Mouse (Mus musculus): ENCODE measurements around the gene 4933427D14Rik. TPM values are rescaled to one million over a fixed set of nuclear protein-coding genes. Genes with fewer than 3 reads are reported as not detected.

Gene 4933427D14Rik
- polyA plus RNA-seq, 1 experiment: 12.6 TPM

DNA sequence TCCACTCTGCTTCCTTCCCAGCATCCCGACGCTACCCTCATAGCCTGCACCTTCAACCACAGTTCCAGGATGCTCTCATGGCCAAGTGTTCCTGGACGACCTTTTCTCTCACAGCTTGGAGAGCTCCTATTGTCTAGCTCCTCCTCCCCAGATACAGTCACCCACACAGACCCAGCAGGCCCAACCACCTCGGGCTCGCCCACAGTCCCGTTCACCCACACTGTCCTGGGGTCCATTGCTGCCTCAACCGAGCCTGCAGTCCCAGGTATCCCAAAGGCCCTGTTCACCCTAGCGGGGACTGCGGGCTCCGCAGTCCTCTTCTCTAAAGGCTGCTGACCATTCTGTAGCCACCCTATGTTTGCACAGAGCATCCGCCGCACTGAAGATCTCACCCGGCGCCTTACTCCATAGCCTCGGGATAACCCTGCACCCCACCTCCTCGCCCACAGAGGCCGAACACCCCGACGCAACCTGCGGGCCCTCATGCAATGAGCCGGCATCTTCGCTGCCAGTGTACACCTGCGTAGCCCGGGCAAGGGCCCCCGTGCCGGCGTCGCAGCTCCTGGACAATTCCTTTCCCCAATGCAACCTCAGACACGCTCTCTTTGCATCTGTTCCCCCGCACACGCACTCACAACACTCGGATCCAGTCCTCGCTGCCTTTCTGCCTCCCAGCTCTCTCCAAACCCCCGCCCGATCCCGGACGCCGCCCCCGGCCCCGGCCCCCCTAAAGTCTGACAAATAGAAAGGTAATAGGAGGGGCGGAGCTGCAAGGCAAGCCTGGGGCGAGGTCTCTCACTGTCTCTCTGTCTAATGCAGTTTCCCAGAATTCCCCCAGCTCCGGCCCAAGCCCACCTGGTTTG lies 687 bp downstream of the 4933427D14Rik start, which contains the start of gene Gm43951:
Gene Gm43951, minus strand, starts transcription at position 500 of the 863 bp plus-strand sequence.
- Histone ChIP-seq H3K27me3 (ENCODE audit: control insufficient read depth, insufficient read depth, low read length) (no peaks in the 10 kb centered on the region), H3K36me3 (ENCODE audit: control insufficient read depth, insufficient read depth, low read length) (peaks cover under 1% of the 10 kb centered on the region; the same call in 1 of the 2 replicates), H3K4me3 (ENCODE audit: control insufficient read depth, insufficient read depth, low read length) (peak within 1 kb of the TSS; percentile 95), H3K4me1 (replicated peaks; ENCODE audit: control insufficient read depth, insufficient read depth, low read length) (peaks cover 16% of the 10 kb centered on the region), H3K27ac (ENCODE audit: control insufficient read depth, insufficient read depth, low read length) (no peak within 1 kb of the TSS)
- 2% methylated on average over 43 of the region's 43 CpGs for WGBS
- 0 out of 2 replicates have a peak, but pooled peaks have one; percentile 14 for TF ChIP-seq CTCF (IDR thresholded peaks at IDR 0.05; ENCODE audit: borderline replicate concordance, control insufficient read depth, extremely low read depth, insufficient read depth, low read length, poor library complexity)
- TF ChIP-seq POLR2A (IDR thresholded peaks at IDR 0.05; ENCODE audit: control insufficient read depth, extremely low read depth, insufficient read depth, low read length, poor library complexity): no peak
- peak; percentile 24 for DNase-seq

DNA sequence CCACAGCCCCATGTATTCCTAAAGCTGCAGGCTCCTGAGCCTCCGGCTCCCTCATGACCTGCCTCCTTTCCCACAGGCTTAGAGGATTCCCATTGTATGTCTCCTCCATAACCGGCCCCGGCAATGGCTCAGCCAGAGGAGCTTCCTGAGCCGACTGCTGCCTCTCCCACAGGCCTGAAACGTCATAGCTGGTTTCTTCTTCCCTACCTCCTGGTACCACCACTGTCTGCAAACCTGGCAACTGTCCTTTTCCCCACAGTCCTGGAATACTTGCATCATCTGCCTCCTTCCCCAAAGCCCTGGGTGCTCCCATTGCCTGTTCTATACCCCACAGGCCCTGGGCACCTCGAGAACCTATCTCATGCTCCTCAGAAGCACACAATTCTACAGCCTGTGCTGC lies 2.0 kb downstream of the 4933427D14Rik start:
- Histone ChIP-seq H3K36me3 (ENCODE audit: control insufficient read depth, insufficient read depth, low read length) (0 out of 2 replicates have a peak, but pooled peaks cover 5% of the 10 kb centered on the region), H3K4me3 (ENCODE audit: control insufficient read depth, insufficient read depth, low read length) (no peak overlapping the region), H3K27me3 (ENCODE audit: control insufficient read depth, insufficient read depth, low read length) (no peaks in the 10 kb centered on the region), H3K27ac (ENCODE audit: control insufficient read depth, insufficient read depth, low read length) (no peak overlapping the region), H3K4me1 (replicated peaks; ENCODE audit: control insufficient read depth, insufficient read depth, low read length) (peaks cover 16% of the 10 kb centered on the region)
- 85% methylated on average over 6 of the region's 6 CpGs for WGBS
- TF ChIP-seq POLR2A (IDR thresholded peaks at IDR 0.05; ENCODE audit: control insufficient read depth, extremely low read depth, insufficient read depth, low read length, poor library complexity) (no peak), CTCF (IDR thresholded peaks at IDR 0.05; ENCODE audit: borderline replicate concordance, control insufficient read depth, extremely low read depth, insufficient read depth, low read length, poor library complexity) (no peak)
- no peak for DNase-seq

DNA sequence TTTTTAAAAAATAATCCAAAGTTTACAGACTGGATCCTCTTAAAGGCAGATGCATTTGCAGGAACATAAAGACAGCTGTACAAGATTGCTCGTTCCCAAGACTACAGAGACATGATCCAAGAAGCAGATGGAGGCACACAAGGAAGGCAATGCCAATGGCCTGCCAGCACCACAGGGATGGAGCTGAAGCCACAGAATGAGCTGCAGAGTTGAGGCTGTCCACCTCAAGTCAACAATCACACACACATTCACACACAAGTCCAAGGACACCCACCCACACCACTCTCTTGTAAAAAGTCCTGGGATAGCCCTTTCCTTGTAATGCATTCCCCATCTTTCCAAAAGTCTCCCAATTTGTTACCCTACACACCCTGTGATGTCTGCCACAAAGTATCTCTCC lies 3.8 kb downstream of the 4933427D14Rik start:
- H3K27me3 ChIP-seq (ENCODE audit: control insufficient read depth, insufficient read depth, low read length): no peaks in the 10 kb centered on the region
- DNase-seq: no peak
- no peak overlapping the region for H3K27ac ChIP-seq (ENCODE audit: control insufficient read depth, insufficient read depth, low read length)
- no peak overlapping the region for H3K4me3 ChIP-seq (ENCODE audit: control insufficient read depth, insufficient read depth, low read length)
- 100% methylated on average over 1 of the region's 1 CpGs for WGBS
- peaks cover 7% of the 10 kb centered on the region; the same call in 1 of the 2 replicates for H3K36me3 ChIP-seq (ENCODE audit: control insufficient read depth, insufficient read depth, low read length)
- no peak for TF ChIP-seq POLR2A (IDR thresholded peaks at IDR 0.05; ENCODE audit: control insufficient read depth, extremely low read depth, insufficient read depth, low read length, poor library complexity)
- no peak for TF ChIP-seq CTCF (IDR thresholded peaks at IDR 0.05; ENCODE audit: borderline replicate concordance, control insufficient read depth, extremely low read depth, insufficient read depth, low read length, poor library complexity)
- H3K4me1 ChIP-seq (replicated peaks; ENCODE audit: control insufficient read depth, insufficient read depth, low read length): peaks cover 16% of the 10 kb centered on the region

DNA sequence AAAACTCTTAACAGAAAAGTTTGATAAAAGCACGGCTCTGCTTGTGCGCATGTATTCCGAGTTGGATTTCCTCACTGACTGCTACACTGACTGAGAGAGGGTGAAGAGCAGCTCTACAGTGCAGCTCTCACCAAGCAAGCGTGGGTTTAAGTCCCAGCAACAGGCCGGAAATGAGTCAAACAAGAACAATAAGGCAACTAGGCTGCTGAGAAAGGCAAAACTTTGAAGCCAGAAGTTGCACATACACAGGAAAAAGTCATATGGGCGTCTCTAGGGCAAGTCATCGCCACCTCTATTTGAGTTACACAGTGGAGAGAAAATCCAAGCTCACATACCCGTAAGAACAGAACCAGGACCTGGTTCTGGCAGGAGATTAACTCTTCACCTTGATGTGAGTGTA lies 10.8 kb downstream of the 4933427D14Rik start:
- H3K36me3 ChIP-seq (ENCODE audit: control insufficient read depth, insufficient read depth, low read length): peaks cover 25% of the 10 kb centered on the region
- no peak for DNase-seq
- 93% methylated on average over 8 of the region's 8 CpGs for WGBS
- no peak overlapping the region for H3K27ac ChIP-seq (ENCODE audit: control insufficient read depth, insufficient read depth, low read length)
- TF ChIP-seq CTCF (IDR thresholded peaks at IDR 0.05; ENCODE audit: borderline replicate concordance, control insufficient read depth, extremely low read depth, insufficient read depth, low read length, poor library complexity): no peak
- no peak for TF ChIP-seq POLR2A (IDR thresholded peaks at IDR 0.05; ENCODE audit: control insufficient read depth, extremely low read depth, insufficient read depth, low read length, poor library complexity)
- H3K4me3 ChIP-seq (ENCODE audit: control insufficient read depth, insufficient read depth, low read length): no peak overlapping the region
- no peaks in the 10 kb centered on the region for H3K27me3 ChIP-seq (ENCODE audit: control insufficient read depth, insufficient read depth, low read length)
- no peaks in the 10 kb centered on the region for H3K4me1 ChIP-seq (replicated peaks; ENCODE audit: control insufficient read depth, insufficient read depth, low read length)

DNA sequence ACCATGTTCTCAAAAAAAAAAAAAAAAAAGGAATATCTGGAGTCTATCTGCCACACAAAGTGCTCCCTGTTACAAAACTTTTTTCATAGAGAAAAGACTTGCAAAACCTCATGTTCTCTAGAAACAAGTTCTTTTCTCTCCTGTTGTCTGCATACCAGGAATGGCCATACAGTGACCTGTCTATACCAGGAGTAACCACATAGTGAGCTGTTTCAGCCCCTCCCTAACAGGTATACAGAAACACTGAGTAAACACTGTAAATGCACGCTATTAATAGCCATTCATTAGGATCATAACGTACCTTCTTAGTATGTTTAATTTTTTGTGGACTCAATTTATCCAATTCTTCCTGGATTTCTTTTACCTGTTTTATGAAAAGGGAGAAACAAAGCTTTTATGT lies 13.0 kb downstream of the 4933427D14Rik start:
- no peaks in the 10 kb centered on the region for H3K4me1 ChIP-seq (replicated peaks; ENCODE audit: control insufficient read depth, insufficient read depth, low read length)
- TF ChIP-seq CTCF (IDR thresholded peaks at IDR 0.05; ENCODE audit: borderline replicate concordance, control insufficient read depth, extremely low read depth, insufficient read depth, low read length, poor library complexity) (no peak), POLR2A (IDR thresholded peaks at IDR 0.05; ENCODE audit: control insufficient read depth, extremely low read depth, insufficient read depth, low read length, poor library complexity) (no peak)
- no peak overlapping the region for H3K27ac ChIP-seq (ENCODE audit: control insufficient read depth, insufficient read depth, low read length)
- no peak overlapping the region for H3K4me3 ChIP-seq (ENCODE audit: control insufficient read depth, insufficient read depth, low read length)
- peaks cover 36% of the 10 kb centered on the region for H3K36me3 ChIP-seq (ENCODE audit: control insufficient read depth, insufficient read depth, low read length)
- WGBS: 96% methylated on average over 2 of the region's 2 CpGs
- DNase-seq: no peak
- H3K27me3 ChIP-seq (ENCODE audit: control insufficient read depth, insufficient read depth, low read length): no peaks in the 10 kb centered on the region

DNA sequence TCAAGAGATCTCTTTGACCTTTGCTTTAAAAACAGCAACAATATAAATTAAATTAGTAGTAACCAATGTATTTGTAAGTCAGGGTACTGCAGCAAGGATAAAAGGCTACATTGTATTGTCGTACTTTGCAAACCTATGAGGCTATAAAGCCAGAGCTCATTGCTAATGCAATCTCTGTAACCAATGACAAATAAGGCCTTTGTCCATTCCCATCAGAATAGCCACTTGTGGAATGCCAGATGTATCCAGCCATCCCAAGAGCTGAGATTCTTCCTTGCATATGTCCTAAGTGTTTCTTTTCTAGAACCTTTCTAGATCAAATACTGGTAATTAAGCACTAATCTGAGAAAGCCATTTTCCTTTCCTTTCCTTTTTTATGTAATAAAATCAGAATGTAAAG lies 16.4 kb downstream of the 4933427D14Rik start:
- Histone ChIP-seq H3K36me3 (ENCODE audit: control insufficient read depth, insufficient read depth, low read length) (peaks cover 25% of the 10 kb centered on the region), H3K27me3 (ENCODE audit: control insufficient read depth, insufficient read depth, low read length) (no peaks in the 10 kb centered on the region), H3K4me3 (ENCODE audit: control insufficient read depth, insufficient read depth, low read length) (no peak overlapping the region), H3K4me1 (replicated peaks; ENCODE audit: control insufficient read depth, insufficient read depth, low read length) (no peaks in the 10 kb centered on the region), H3K27ac (ENCODE audit: control insufficient read depth, insufficient read depth, low read length) (no peak overlapping the region)
- TF ChIP-seq CTCF (IDR thresholded peaks at IDR 0.05; ENCODE audit: borderline replicate concordance, control insufficient read depth, extremely low read depth, insufficient read depth, low read length, poor library complexity) (no peak), POLR2A (IDR thresholded peaks at IDR 0.05; ENCODE audit: control insufficient read depth, extremely low read depth, insufficient read depth, low read length, poor library complexity) (no peak)
- no peak for DNase-seq
- 98% methylated on average over 1 of the region's 1 CpGs for WGBS
